Mouse (Mus musculus): ENCODE measurements around the gene Klhl22.

- TF ChIP-seq CTCF (IDR thresholded peaks at IDR 0.05) (no peak), EP300 (IDR thresholded peaks at IDR 0.05) (no peak)
Observed at GRCm38 (mm10) chr16:17732841-17733340, 26.5 kb upstream of the Klhl22 start, which contains the start of gene Med15.

Measured in lung, postnatal 0 days (tissue).